Mouse (Mus musculus): ENCODE data around the gene Uimc1.

Uimc1 gene

GRCm38 (mm10) chr13:55040016-55040415 is 60.1 kb downstream of the Uimc1 start:
- DNase-seq = no peak

- no peak for DNase-seq
These were observed 75.9 kb downstream of the Uimc1 start for GRCm38 (mm10) chr13:55024215-55024614.

GRCm38 (mm10) chr13:55022715-55023114 is 77.4 kb downstream of the Uimc1 start:
- DNase-seq = no peak

DNA sequence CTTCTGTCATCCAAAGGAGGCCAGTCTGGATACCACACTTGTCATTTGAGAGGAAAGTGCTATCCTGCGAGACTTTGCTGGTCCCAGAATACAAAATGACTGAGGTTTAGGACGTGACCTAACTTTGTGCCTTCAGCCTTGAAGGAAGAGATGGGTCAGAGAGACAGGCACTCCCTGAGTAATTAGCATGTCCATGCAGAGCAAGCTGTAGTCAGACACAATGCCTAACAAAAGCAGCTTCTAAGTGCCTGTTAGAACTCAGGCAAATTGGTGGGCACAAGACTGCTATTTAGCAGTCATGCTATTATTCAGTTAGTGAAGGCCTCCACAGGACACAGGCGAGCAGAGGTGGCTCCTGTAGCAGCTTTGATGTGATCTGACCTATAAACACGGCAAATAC is 77.8 kb downstream of the Uimc1 start:
- no peak for DNase-seq

- DNase-seq = peak; percentile 35 to 38
These were observed 78.8 kb downstream of the Uimc1 start, which contains the start of gene Hk3 for GRCm38 (mm10) chr13:55021194-55021779. Hk3 (minus strand) TSS chr13:55021385.

DNA sequence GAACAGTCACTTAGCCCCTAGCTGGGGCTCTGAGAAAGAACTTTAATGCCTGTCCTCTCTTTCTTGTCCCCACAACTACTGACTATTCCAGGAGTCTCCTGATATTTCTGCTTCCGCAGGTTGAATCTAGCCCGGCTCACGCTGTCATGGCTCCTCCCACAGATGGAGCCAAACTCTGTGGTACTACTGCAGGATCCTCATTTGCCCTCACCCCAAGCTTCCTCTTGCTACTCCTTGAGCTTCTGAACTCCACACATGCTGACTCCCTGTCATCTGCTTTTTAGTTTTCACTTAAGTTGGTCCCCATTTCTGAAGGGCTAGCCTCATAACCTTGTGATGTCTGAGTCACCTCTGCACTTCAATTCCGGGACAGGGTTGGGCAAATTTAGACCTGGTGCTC is 80.0 kb downstream of the Uimc1 start:
- DNase-seq = no peak

DNA sequence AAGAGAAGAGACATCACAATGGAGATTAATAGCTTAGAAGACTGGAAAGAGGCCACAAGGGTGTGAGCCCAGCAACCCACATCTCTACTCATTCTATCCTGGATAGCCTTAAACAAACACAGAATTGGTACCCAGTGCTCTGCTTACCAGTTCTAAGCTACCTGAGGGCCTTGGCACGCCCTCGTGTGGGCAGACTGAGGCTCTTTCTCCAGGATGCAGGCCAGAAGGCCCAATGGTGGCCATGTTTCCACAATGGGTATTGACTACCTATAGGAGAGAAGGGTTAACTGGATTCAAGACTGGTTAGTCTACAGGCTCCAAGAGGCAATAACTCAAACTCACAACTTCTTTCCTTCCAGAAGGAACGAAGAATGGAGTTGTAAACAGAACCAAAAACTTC is 80.9 kb downstream of the Uimc1 start:
- DNase-seq = no peak

- DNase-seq = no peak
These were observed 81.4 kb downstream of the Uimc1 start for GRCm38 (mm10) chr13:55018700-55019099.

- DNase-seq = no peak
These were observed 82.1 kb downstream of the Uimc1 start for GRCm38 (mm10) chr13:55017898-55018599.

DNA sequence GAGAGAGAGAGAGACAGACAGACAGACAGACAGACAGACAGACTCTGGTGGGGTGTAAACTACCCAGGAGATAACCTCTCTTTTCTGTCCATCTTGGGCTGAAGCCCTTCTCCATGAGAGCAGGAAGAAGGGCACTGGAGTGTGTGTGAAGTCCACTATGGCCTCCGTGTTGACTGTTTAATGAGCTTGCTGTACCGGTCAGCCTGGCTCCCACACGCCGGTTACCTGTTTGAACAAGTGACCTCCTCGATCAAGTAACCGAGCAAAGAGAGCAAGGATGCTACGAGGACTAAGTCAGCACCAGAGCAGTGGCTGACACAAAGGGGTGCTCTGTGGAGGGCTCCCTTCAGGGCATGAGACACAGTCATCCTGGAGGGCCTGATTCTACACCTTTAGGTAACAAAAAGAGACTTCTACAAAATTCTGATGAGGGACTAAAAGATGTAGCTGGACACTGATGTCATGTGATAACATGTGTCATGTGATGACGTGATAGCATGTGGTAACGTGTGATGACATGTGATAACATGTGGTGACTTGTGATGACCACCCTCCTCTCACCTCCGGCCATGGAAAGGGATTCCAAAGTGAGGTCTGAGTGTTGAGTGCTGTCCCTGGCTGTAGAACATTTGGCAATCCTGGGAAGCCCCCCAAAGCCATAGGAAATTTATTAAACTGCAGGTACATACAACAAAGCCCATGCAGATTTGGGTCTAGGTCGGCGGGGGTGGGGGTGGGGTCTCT is 82.8 kb downstream of the Uimc1 start:
- no peak for DNase-seq

- DNase-seq = no peak
These were observed 85.6 kb downstream of the Uimc1 start for GRCm38 (mm10) chr13:55014451-55014850.

DNA sequence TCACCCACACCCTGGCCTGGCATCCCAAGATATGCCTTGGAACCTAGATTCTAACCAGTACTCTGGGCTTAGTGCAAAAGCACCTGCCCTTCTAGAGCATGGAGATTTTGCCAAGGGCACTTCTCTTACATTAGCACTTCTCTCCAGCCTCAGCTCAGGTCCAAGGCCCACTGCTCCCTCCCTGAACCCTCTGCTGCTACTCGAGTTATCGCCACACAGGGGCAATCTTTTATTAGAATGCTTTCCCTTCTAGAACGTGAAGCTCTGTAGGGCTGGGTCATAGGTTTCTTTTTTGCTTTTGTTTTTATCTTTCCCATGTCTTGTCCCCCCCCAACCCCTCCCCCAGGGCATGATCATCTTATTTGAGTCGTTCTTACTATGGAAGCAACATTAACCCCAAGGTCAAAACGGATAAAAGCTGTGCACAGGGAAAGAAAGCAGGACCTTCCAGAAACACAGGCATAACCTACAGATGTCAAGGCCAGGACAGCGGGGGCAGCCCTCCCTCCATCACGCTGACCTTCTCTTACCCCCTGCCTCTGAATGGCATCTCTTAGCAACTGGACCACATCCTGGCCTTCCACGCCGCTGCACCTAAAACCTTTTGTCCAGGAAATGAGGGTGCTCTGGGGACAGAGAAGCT is 86.3 kb downstream of the Uimc1 start:
- peak in 1 of 2 experiments; percentile 11 for DNase-seq

DNA sequence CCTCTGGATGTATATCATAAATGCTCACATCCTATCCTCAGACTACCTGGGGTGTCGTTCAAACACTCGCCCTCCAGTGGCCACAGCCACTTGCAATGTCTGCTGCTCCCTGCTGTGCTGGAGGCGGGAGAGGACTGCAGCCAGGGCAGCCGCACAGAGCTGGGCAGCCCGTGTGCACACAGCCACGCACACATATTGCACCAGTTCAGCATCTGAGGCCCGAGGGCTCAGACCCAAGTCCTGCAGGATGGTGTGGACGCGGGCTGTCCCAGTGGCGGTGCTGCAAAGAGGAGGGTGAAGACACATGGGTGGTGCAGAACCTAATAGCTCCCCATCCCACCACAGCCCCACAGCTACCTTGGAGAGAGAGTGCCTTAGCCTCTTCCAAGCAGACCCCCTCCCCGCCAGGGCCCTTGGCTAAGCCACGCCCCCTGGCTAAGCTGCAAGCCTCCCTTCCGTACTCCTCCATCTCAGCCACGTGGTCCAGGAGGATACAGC is 88.1 kb downstream of the Uimc1 start:
- peak in 1 of 2 experiments; percentile 19 for DNase-seq

DNA sequence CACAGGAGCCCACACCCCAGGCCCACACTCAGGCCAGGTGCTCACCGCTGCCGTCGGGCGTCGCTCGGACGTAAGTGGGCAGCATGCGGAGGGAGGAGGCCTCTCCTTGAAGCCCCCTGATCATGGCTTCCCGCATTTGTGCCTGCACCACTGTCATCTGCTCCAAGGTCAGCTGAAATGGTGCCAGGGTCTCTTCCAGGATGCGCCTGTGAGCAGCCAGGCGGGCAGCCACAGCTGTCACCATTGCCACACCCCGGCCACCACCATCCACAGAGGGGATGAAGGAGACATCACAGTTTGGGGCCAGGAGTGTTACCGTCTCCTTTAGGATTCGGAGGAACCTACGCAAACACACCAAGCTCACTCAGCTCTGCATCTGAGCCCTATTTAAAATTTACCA is 89.0 kb downstream of the Uimc1 start:
- peak in 1 of 2 experiments; percentile 17 for DNase-seq

DNA sequence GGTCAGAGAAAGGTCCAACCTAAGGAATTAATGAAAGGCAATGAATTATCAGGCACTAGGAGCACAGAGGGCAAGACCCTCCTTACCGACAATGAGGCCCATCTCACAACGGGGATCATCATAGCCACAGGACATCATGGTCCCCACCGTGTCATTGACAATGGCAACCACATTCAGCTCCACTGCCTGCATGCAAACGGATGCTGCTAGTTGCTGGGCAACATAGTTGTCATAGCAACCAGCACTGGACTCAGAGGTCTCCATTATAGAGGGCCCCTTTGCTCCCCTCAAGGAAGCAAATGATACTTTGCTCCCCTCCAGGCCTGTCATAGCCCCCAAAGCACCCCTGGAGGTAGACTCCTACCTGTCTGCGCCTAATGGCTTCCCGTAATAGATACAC is 91.5 kb downstream of the Uimc1 start:
- no peak for DNase-seq

GRCm38 (mm10) chr13:55006415-55006742 is 93.7 kb downstream of the Uimc1 start:
- no peak for DNase-seq

- peak in 1 of 2 experiments; percentile 43 for DNase-seq
These were observed 94.2 kb downstream of the Uimc1 start for GRCm38 (mm10) chr13:55005691-55006414.

GRCm38 (mm10) chr13:55004646-55005045 is 95.5 kb downstream of the Uimc1 start:
- DNase-seq = peak; percentile 58 to 85

DNA sequence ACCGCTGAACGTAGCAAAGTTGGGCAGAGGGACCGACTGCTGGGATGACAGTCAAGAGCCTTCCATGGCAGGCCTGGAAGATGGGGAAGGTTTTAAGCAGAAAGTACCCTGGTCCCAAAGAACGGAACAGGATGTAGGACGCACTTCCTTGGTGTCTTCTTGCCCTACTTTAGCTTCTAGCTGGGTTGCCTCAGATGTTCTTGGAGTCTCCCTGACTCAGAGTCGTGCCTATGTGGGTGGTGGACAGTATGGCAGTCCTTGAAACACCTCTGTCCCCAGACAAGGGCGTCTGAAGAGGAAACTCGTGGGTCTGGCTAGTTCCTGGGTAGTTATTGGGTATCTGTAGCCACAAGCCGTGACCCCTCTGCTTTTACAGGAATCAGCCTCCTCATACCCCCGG is 98.0 kb downstream of the Uimc1 start:
- no peak for DNase-seq

DNA sequence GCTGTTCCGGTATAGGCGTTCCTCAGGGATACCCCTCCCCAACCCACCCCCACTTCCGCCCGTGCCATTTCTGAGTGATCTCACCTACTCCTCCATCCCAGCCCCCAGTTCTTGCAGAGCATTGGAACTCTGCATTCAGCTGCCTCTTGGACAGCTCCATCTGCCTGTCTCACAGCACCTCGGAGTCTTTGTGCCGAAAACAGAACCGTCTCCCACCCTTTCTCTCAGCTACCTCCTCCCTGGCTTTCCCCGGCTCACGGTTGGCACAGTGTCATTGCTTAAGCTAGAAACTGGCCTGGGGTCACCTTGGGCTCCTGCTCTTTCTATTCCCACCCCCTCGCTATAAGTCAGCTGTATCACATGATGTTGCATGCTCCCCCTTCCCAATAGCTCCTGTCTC is 99.7 kb downstream of the Uimc1 start:
- DNase-seq = no peak

GRCm38 (mm10) chr13:54997568-54997967 is 102.5 kb downstream of the Uimc1 start:
- no peak for DNase-seq

GRCm38 (mm10) chr13:54995161-54995560 is 104.9 kb downstream of the Uimc1 start:
- no peak for DNase-seq

- no peak for DNase-seq
These were observed 105.5 kb downstream of the Uimc1 start for GRCm38 (mm10) chr13:54994576-54994975.
